Mouse (Mus musculus) cerebellum, postnatal 14 days (tissue): ENCODE results near the gene Olfr1287.

Experiments used
- DNase-seq, 2 experiments: peaks; one replicate each; pipeline ENCODE4 v3.0.0; 2021; ENCODE audit warnings: mixed read lengths in 2 of 2

The Olfr1287 gene

GRCm38 (mm10) chr2:111448842-111449241 is at the start of gene Olfr1287:
Olfr1287 (plus strand) TSS chr2:111449142.
- no peak for DNase-seq

DNA sequence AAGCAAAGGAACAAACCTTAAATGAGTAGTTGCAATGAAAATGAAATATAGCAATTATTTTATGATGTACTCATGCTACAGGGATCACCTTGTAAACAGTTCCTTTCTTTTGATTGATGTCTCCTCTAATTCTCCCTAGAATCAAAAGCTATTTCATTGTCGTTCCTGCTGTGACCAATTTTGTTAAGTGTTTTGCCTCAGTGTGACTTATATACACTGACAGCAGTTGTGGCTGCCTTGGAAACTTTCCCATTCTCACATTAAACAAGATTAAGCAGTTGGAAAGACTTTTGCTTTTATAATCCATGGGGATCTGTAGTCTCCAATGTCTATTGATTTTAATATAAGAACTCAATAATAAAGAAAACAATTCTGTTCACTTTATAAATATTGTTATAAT is 26.0 kb upstream of the Olfr1287 start, which contains the start of gene Olfr1286:
TSS of gene Olfr1286 (minus strand) at position 185 of the 400 bp plus-strand sequence.
- DNase-seq, result no peak

DNA sequence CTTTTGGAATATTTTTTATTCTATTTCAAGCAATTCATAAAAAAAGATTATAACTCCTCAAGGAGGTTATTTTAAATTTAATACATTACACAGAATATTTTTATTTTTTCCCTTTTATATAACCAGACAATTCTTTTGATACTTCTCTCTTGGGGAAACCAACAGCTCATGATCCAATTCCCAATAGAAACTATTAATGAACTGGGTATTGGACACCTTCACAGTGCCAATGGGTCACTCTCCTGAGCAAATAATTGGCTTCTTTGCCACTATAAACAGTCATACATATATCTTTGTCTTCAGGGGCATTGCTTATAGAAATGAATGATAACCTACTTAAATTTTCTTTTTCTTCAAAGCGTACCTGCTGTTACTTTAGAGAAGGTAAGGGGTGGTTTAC is 24.9 kb downstream of the Olfr1287 start, which contains the start of gene Olfr1288:
TSS of gene Olfr1288 (plus strand) at position 301 of the 400 bp plus-strand sequence.
- DNase-seq, result no peak

- no peak for DNase-seq
These were observed 31.6 kb downstream of the Olfr1287 start, which contains the start of gene Olfr1289 for GRCm38 (mm10) chr2:111480519-111480918. Olfr1289 (plus strand) TSS chr2:111480819.

DNA sequence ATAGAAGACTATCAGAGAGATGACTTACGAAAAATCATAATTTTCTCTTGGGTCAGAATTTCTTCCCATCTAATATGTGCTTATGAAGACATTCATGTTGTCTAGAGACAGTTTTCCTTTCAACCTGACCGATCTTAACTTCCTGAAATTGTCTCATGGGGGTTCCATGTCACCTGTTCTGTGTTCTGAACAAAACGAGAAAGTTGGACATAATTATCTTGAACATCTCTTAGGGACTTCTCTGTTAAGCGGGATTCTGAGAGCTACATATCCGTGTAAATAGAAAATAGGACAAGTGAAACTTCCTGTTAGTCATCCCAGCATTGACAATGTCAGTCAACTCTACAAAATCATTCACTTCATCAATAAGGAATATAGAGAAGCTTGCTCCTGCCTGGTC is 44.8 kb downstream of the Olfr1287 start, which contains the start of gene Olfr1290:
TSS of gene Olfr1290 (minus strand) at position 101 of the 400 bp plus-strand sequence.
- no peak for DNase-seq

GRCm38 (mm10) chr2:111496880-111497279 is 47.9 kb downstream of the Olfr1287 start, which contains the start of gene Olfr1291-ps1:
Olfr1291-ps1 (plus strand) TSS chr2:111497180.
- no peak for DNase-seq
